Mouse (Mus musculus) neural tube, embryonic 14.5 days (tissue): ENCODE data around the gene Igsf3. TPM values are rescaled to one million over a fixed set of nuclear protein-coding genes. Genes with fewer than 3 reads are reported as not detected.
A peak's percentile ranks its signal among the peaks of the same experiment; 100 is the strongest.

ENCODE experiments used
- ATAC-seq: fragments of 200-750 bp; cut with Nextera tagmentation; 2 replicates; pipeline ENCODE4 v1.8.0; 2017; ENCODE audit warnings: low read depth, mild to moderate bottlenecking, moderate TSS enrichment, moderate library complexity
- H3K27ac ChIP-seq: fragments of 300-500 bp; sonication (generic); 2 replicates; pipeline ENCODE4 v1.5.1; 2014; ENCODE audit warnings: low read depth, mild to moderate bottlenecking, control low read depth, low read length, moderate library complexity, mixed read lengths
- H3K27me3 ChIP-seq: fragments of 300-500 bp; sonication (generic); 2 replicates; pipeline ENCODE4 v1.6.1; 2014; ENCODE audit warnings: low read length; ENCODE audit not compliant: control insufficient read depth, insufficient read depth
- H3K36me3 ChIP-seq: fragments of 300-500 bp; sonication (generic); 2 replicates; pipeline ENCODE4 v1.6.1; 2014; ENCODE audit warnings: low read length, mixed read lengths; ENCODE audit not compliant: control insufficient read depth, insufficient read depth
- H3K4me1 ChIP-seq: fragments of 300-500 bp; sonication (generic); 2 replicates; pipeline ENCODE4 v1.6.1; 2014; ENCODE audit warnings: low read length; ENCODE audit not compliant: control insufficient read depth, insufficient read depth
- H3K4me2 ChIP-seq: fragments of 300-500 bp; sonication (generic); 2 replicates; pipeline ENCODE4 v1.6.1; 2014; ENCODE audit warnings: mild to moderate bottlenecking, low read depth, low read length, control low read depth
- H3K4me3 ChIP-seq: fragments of 300-500 bp; sonication (generic); 2 replicates; pipeline ENCODE4 v1.5.1; 2014; ENCODE audit warnings: low read depth, low read length, control low read depth, mixed read lengths
- H3K9ac ChIP-seq: fragments of 300-500 bp; sonication (generic); replicated peaks from 2 replicates; pipeline ENCODE4 v1.6.1; 2014; ENCODE audit warnings: low read depth, mild to moderate bottlenecking, control low read depth, low read length, mixed read lengths
- H3K9me3 ChIP-seq: fragments of 300-500 bp; sonication (generic); 2 replicates; pipeline ENCODE4 v1.6.1; 2016; ENCODE audit warnings: low read length; ENCODE audit not compliant: control insufficient read depth
- WGBS: fragments of 180-500 bp; shearing (Covaris S2); extraction: QIAGEN DNeasy Blood & Tissue Kit; methylation state at CpG from one replicate; pipeline ENCODE4 v1.1.7; 2014; 5-methylcytosine and 5-hydroxymethylcytosine counted together
- polyA plus RNA-seq: library from polyadenylated mRNA; unstranded; fragments of >200 nt; fragmentation: Nextera tagmentation; extraction: Ambion mirVana; gene quantifications from 2 replicates; pipeline ENCODE4 v1.2.1, GENCODE M21; 2014

The Igsf3 gene
- polyA plus RNA-seq, 1 experiment from 2014 or later = 66.4 TPM

DNA sequence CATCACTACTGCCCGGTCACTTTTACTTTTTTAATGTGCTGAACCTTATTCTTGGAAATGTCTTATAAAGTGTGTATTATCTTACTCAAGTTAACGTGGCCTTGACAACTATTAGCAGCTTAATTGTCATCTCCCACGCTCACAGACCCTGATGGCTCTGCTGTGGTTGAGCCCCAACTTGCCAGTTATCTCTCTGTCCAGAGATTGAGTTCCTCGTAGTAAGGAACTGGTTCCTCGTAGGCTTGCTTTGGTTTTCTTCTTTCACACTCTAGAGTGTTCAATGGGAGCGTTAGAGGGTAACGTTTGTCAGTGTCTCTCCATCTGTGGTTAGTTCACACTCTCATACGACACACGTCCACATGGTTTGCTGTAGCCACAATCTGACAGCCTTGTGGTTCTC, 92.8 kb downstream of the Igsf3 start:
- WGBS = 91% methylated on average over 9 of the region's 9 CpGs
- H3K27me3 ChIP-seq = no peaks in the 10 kb centered on the region
- no peaks in the 10 kb centered on the region for H3K36me3 ChIP-seq
- no peak overlapping the region for H3K4me2 ChIP-seq
- no peaks in the 10 kb centered on the region for H3K9me3 ChIP-seq
- H3K9ac ChIP-seq = no peak overlapping the region
- H3K4me3 ChIP-seq = no peak overlapping the region
- H3K27ac ChIP-seq = no peak overlapping the region
- H3K4me1 ChIP-seq = 0 out of 2 replicates have a peak, but pooled peaks cover 3% of the 10 kb centered on the region
- ATAC-seq = no peak

DNA sequence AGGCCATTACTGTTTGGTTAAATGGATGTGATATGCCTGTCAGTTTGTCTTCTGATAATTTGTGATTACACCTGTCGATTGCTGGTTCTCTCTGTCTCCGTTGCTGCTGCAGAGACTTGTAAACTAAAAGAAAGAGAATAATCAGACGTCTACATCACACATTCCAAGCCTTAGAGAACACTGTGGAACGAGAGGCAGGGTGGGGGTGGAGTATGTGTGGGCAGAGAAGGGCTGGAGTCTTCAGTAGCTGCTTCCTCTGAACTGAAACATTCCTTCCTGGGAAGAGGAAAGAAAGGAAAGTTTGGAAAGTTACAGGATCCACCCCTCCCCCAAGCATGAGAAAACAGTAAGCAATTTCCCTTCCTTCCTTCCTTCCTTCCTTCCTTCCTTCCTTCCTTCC, 95.0 kb downstream of the Igsf3 start:
- no peaks in the 10 kb centered on the region for H3K36me3 ChIP-seq
- H3K4me3 ChIP-seq = no peak overlapping the region
- no peak overlapping the region for H3K27ac ChIP-seq
- no peak overlapping the region for H3K9ac ChIP-seq
- 42% methylated on average over 4 of the region's 4 CpGs for WGBS
- H3K4me1 ChIP-seq = 0 out of 2 replicates have a peak, but pooled peaks cover 3% of the 10 kb centered on the region
- no peaks in the 10 kb centered on the region for H3K9me3 ChIP-seq
- no peak overlapping the region for H3K4me2 ChIP-seq
- H3K27me3 ChIP-seq = no peaks in the 10 kb centered on the region
- no peak for ATAC-seq

DNA sequence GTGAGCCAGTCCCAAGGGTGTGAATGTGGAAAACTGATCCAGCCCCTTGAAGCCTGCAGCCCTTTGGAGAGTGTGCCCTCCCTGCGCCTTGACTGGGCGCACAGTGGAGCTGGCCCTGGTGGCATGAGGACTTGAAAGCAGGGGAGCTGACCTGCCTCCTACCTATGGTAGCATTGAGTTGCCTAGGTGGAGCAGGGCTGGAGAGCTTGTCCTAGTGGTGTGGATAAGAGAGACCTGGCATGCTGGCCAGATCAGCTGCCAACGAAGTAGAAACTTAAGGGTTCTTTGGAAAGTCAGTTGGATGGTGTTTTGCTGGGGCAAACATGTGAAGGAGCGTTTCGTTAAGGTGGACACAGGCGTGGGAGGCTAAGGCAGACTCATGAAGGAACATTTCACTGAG, 105.1 kb downstream of the Igsf3 start:
- no peak overlapping the region for H3K27ac ChIP-seq
- H3K4me1 ChIP-seq = no peaks in the 10 kb centered on the region
- no peaks in the 10 kb centered on the region for H3K27me3 ChIP-seq
- 90% methylated on average over 6 of the region's 6 CpGs for WGBS
- no peak overlapping the region for H3K9ac ChIP-seq
- no peak overlapping the region for H3K4me2 ChIP-seq
- H3K4me3 ChIP-seq = no peak overlapping the region
- no peaks in the 10 kb centered on the region for H3K9me3 ChIP-seq
- no peaks in the 10 kb centered on the region for H3K36me3 ChIP-seq
- no peak for ATAC-seq

DNA sequence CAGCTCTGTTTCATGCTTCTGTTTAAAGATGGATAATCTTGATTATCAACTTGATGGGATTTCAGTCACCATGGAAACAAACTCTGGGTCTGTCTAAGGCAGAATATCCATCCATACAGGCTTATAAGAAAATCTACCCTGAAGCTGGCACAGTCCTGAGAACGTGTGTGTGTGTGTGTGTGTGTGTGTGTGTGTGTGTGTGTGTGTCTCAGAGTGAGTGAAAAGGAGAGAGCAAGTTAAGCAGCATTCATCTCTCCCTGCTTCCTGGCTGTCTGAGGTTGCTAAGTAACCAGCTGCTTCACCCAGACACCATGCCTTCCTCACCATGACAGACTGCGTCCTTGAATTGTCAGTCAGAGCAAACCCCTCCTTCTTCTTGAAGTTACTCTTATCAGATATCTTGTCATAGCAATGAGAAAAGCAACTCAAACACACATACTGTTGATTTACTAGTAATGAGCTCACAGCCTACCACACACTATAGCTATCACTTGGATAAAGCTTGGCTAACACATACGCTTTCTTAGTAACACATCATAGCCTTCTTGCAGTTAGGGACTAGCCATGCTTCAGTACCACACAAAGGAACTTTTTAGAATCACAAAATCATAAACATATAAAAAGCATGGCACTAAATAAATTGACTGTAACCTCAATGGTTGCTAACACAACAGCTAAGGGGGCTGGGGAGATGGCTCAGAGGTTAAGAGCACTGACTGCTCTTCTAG, 106.5 kb downstream of the Igsf3 start:
- Histone ChIP-seq H3K27ac (no peak overlapping the region), H3K4me3 (no peak overlapping the region), H3K4me2 (no peak overlapping the region), H3K36me3 (no peaks in the 10 kb centered on the region), H3K9me3 (no peaks in the 10 kb centered on the region), H3K27me3 (no peaks in the 10 kb centered on the region), H3K9ac (no peak overlapping the region), H3K4me1 (no peaks in the 10 kb centered on the region)
- WGBS = 71% methylated on average over 3 of the region's 3 CpGs
- ATAC-seq = peak; percentile 58; the same call in 1 of the 2 replicates

GRCm38 (mm10) chr3:101486054-101486765, 109.3 kb downstream of the Igsf3 start:
- Histone ChIP-seq H3K9ac (no peak overlapping the region), H3K4me3 (no peak overlapping the region), H3K36me3 (no peaks in the 10 kb centered on the region), H3K4me1 (no peaks in the 10 kb centered on the region), H3K27ac (no peak overlapping the region), H3K27me3 (no peaks in the 10 kb centered on the region), H3K4me2 (no peak overlapping the region), H3K9me3 (no peaks in the 10 kb centered on the region)
- 56% methylated on average over 4 of the region's 4 CpGs for WGBS
- ATAC-seq = no peak

GRCm38 (mm10) chr3:101487436-101487835, 110.6 kb downstream of the Igsf3 start:
- 91% methylated on average over 5 of the region's 5 CpGs for WGBS

GRCm38 (mm10) chr3:101488204-101488603, 111.3 kb downstream of the Igsf3 start:
- 81% methylated on average over 7 of the region's 7 CpGs for WGBS
- Histone ChIP-seq H3K9ac (no peak overlapping the region), H3K4me2 (no peak overlapping the region), H3K4me3 (no peak overlapping the region), H3K27me3 (no peaks in the 10 kb centered on the region), H3K36me3 (no peaks in the 10 kb centered on the region), H3K27ac (no peak overlapping the region), H3K4me1 (no peaks in the 10 kb centered on the region), H3K9me3 (no peaks in the 10 kb centered on the region)
- no peak for ATAC-seq

More at GRCm38 (mm10) chr3:101487436-101487835, 110.6 kb downstream of the Igsf3 start:
- Histone ChIP-seq H3K9me3 (no peaks in the 10 kb centered on the region), H3K4me1 (no peaks in the 10 kb centered on the region), H3K27ac (no peak overlapping the region), H3K36me3 (no peaks in the 10 kb centered on the region), H3K4me2 (no peak overlapping the region), H3K27me3 (no peaks in the 10 kb centered on the region), H3K9ac (no peak overlapping the region), H3K4me3 (no peak overlapping the region)
- no peak for ATAC-seq

DNA sequence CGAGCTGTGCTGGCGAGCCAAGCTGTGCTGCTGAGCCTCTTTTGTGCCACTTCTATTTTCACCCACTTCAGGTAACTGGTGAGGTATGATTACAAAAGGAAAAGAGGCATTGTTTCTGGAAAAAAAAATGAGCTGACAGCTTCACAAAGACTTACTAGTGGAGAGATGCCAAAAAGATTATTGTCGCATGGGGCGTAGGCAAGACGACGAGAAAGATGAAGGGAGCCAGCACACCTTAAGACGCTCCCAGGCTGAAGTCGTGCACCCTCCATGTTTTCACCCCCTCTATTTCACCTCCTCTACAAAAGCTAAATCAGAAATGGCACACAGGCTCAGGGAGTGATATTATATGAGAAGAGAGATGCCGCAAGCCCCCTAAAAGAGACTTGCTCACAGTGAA, 113.6 kb downstream of the Igsf3 start:
- WGBS = 89% methylated on average over 9 of the region's 9 CpGs
- Histone ChIP-seq H3K27ac (no peak overlapping the region), H3K27me3 (no peaks in the 10 kb centered on the region), H3K9me3 (no peaks in the 10 kb centered on the region), H3K36me3 (no peaks in the 10 kb centered on the region), H3K9ac (no peak overlapping the region), H3K4me3 (no peak overlapping the region), H3K4me2 (no peak overlapping the region), H3K4me1 (peaks cover 3% of the 10 kb centered on the region; the same call in 1 of the 2 replicates)
- no peak for ATAC-seq

GRCm38 (mm10) chr3:101492908-101493307, 116.0 kb downstream of the Igsf3 start:
- no peak overlapping the region for H3K4me2 ChIP-seq
- H3K36me3 ChIP-seq = no peaks in the 10 kb centered on the region
- no peak overlapping the region for H3K4me3 ChIP-seq
- H3K27me3 ChIP-seq = no peaks in the 10 kb centered on the region
- H3K4me1 ChIP-seq = peaks cover 3% of the 10 kb centered on the region; the same call in 1 of the 2 replicates
- H3K9me3 ChIP-seq = no peaks in the 10 kb centered on the region
- H3K27ac ChIP-seq = no peak overlapping the region
- no peak for ATAC-seq
- 79% methylated on average over 6 of the region's 6 CpGs for WGBS
- H3K9ac ChIP-seq = no peak overlapping the region
